Mouse (Mus musculus): ENCODE data around the gene Gemin4.
"Not testable (repeated sequence)": the region's sequence is repeated elsewhere in the genome, so short reads cannot be mapped to it uniquely, and the experiment has no call there.

Gene Gemin4

GRCm38 (mm10) chr11:76224631-76225030, 7.2 kb upstream of the Gemin4 start:
- intact Hi-C loops (cut with DNase I): no loop called here

DNA sequence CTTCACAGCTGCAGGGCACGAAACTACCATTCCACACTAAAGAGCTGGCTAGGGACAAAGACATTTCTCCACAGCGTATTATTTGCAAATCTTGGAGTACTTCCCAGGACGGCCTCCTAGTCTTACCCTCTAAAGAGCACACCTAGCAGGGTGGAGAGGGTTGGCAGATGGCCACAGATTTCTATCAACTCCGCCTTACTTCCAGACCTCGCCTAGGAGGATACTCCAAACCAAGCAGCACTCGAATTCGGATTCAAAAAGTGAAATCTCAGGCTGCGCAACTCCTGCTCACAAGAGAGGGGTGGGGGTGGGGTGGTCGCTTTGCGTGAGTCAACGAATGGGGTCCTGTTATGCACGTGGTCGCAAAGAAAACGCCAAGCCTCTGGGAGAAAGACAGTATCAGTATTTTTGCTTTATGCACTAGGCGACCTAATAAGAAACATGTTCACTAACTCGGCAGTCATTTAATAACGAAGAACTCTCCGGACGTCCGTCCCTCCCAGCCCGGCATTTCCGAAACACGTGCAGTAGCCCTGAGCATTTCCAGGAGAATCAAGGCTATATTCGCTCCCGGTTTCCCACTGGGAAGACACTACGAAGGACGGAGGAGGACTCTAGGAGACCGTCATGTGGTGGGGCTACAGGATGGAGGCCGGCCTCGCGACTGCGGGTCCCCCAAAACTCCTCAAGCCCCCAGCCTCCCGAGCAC, 629 bp downstream of the Gemin4 start:
- intact Hi-C loops (cut with DNase I): loop anchor here (5.0 kb wide), 1 partner anchor 35 kb away; no protein-coding TSS in a partner anchor

DNA sequence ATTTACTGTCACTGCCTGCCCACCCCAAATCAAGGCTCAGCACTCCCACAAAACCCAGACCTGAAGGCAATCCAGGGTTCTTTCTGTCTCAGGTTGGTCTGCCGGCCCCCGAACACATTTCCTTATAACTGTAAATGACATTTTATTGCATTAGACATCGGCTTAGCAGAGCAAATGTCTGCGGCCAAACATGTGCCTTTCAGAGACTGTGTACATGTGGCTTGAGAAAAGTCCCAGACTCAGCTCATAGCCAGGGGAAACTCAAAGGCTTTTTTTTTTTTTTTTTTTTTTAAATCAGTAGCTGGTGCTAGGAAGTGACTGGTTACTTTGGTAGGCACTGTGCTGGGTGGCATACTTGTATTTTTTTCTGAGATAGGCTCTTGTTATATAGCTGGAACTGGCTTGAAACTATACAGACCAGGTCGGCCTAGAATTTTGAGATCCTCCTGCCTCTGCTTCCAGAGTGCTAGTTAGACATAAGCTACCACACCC, 1.4 kb downstream of the Gemin4 start:
- intact Hi-C loops (cut with DNase I): loop anchor here (5.0 kb wide), 1 partner anchor 34 kb away; no protein-coding TSS in a partner anchor

GRCm38 (mm10) chr11:76215011-76215410, 2.5 kb downstream of the Gemin4 start:
- intact Hi-C loops (cut with DNase I): loop anchor here (5.0 kb wide), 1 partner anchor 33 kb away; no protein-coding TSS in a partner anchor

DNA sequence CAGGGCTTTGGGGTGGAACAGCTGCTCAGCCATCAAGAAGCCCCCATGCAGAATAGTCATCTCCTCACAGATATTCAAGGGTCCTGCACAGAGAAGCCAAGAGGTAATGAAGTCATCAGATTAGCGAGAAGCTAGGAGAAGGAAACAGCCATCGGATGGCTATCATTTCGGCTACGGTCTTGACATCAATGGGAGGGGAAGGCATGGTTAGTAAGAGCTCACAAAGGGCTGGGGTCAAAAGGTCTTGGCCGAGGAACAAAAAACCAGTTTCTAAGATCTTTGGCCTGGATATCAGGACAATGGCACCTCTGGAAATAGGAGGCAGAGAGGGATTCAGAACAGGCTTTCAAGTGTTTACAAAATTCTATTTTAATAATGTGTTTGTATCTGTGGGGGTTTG, 3.6 kb downstream of the Gemin4 start:
- intact Hi-C loops (cut with DNase I): no loop called here

GRCm38 (mm10) chr11:76211595-76211994, 5.9 kb downstream of the Gemin4 start:
- intact Hi-C loops (cut with DNase I): not testable (repeated sequence)

GRCm38 (mm10) chr11:76210228-76210985, 7.1 kb downstream of the Gemin4 start:
- intact Hi-C loops (cut with DNase I): no loop called here

DNA sequence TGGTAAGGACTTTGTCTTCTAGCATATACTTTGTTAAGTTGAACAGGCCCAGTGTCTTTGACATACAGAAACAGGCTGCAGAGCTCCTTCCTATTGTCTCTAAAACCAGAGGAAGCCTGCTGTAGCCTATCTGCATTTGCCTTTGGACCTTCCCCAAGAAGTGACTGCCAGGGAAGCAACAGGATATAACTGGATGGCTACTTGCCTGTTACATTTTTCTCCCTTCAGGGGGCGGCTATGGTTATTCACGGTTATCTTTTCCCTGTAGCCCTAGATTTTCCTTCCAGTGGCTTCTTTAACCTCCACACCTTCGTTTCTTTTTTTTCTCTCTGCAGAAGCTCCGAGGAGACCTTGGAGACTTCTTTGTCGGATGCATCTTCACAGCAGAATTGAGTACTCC, 10.7 kb downstream of the Gemin4 start:
- intact Hi-C loops (cut with DNase I): no loop called here

DNA sequence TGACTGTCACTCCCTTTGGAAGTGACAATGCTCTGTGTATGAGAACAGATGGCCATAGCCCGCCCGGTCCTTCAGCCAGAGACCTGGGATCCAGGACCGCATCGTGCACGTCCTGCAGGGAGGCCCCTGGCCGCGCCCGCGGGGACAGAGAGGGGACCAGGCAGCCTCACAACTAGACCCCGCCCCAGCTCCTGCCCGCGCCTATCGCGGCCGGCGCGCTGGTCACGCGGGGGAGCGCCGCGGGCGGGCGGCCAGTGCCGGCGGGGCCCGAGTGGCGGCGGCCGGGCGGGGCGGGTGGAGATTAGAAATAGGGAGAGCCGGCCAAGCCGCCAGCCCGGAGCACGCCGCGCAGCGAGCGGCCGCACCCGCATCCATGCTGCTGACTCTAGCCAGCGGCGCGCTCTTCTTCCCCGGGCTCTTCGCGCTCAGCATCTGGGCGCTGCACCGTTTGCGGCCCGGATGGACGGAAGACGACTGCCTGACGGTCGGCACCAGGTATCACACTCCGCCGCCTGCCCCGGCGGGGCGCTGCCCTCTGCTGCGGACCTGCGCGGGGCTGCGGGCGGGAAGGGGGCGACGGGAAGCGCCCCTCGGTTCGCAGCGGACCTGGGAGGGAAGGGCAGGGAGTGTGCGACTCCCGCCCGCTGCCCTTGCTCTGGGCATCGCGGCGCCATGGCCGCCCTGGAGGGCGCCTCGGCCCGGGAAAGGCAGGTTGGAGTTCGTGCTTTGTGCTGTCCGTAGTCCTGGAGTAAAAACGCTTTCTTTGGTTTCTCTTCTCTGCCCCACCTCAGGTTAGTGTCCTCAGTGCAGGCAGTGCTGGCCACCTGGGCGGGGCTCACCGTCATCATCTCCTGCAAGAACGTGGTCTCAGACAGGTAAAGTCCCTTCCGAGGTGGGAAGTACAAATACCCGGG, 15.4 kb downstream of the Gemin4 start:
- intact Hi-C loops (cut with DNase I): no loop called here

DNA sequence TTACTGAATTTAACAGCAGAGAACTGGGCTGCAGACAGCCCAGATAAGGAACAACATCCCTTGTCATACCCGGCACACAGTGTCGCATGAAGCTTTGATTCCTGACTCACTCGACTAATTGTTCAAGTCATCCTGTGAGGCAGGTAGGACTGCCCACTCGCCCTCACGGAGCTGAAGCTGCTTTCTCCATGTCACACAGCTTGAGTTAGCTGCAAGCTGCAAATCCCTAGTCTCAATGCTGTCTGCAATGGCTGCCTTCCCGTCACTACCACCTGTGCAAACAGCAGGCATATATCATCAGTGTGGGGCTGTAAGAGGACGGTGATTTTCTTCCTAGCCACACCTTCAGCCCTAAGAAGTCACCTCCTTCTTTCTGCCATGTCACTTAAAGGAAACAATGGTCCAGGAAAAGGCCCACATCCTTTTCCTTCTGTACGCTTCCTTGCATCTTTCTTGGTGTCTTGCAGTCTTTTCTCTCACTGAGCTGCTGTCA, 20.4 kb downstream of the Gemin4 start:
- intact Hi-C loops (cut with DNase I): no loop called here

GRCm38 (mm10) chr11:76196275-76196976, 21.0 kb downstream of the Gemin4 start:
- intact Hi-C loops (cut with DNase I): no loop called here

- intact Hi-C loops (cut with DNase I): no loop called here
These were observed 30.6 kb downstream of the Gemin4 start for GRCm38 (mm10) chr11:76186908-76187307.

DNA sequence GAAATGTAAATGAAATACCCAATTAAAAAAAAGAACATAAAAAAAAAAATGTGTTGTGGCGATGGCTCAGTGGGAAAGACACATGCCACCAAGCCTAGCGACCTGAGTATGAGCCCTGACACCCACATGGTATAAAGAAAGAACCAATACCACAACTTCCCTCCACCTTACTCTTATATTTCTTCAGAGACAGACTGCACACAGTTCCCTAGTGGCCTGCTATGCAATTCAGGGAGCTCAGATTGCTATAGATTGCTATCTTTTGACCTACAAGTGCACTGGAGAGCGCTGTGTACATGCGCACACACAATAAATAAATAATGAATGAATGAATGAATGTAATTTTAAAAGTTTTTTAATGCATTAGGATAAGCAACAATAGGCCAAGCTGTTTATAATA, 33.7 kb downstream of the Gemin4 start:
- intact Hi-C loops (cut with DNase I): loop anchor here (5.0 kb wide), 1 partner anchor 34 kb away; the partner anchor contains the start of genes Dbil5 and Gemin4

GRCm38 (mm10) chr11:76180146-76180540, 37.3 kb downstream of the Gemin4 start:
- intact Hi-C loops (cut with DNase I): loop anchor here (5.0 kb wide), 1 partner anchor 37 kb away; the partner anchor contains the start of genes Dbil5 and Gemin4

GRCm38 (mm10) chr11:76179495-76180145, 37.8 kb downstream of the Gemin4 start, which contains the start of the genes Vps53 and Fam57a:
Vps53 (minus strand) TSS chr11:76179647.
Fam57a (plus strand) TSS chr11:76179671.
- intact Hi-C loops (cut with DNase I): loop anchor here (5.0 to 10.0 kb wide), 2 partner anchors 38 to 225 kb away; partner anchors contain the start of genes Dbil5, Gemin4 and Timm22

GRCm38 (mm10) chr11:76178726-76179494, 38.6 kb downstream of the Gemin4 start:
- intact Hi-C loops (cut with DNase I): loop anchor here (10.0 kb wide), 1 partner anchor 226 kb away; the partner anchor contains the start of gene Timm22

- intact Hi-C loops (cut with DNase I): loop anchor here (5.0 to 10.0 kb wide), 2 partner anchors 235 to 393 kb away; partner anchors contain the start of gene Timm22
These were observed 47.3 kb downstream of the Gemin4 start for GRCm38 (mm10) chr11:76170207-76170606.

DNA sequence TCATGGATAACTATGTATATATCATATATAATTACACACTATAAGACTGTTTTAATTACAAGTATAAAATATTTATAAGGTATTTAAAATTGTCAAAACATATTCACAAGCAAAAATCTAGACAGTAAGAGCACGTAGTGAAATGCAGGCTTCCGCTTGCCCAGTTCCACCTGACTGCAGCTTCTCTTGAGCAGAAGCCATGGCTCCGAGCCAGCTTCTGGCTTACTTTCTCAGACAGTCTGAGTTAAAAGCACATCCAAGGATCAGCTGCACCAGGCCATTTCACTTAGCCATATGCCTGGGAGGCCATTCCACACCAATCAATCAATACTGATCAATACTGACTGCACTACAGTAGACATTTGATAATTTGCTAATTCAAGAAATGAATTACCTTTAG, 48.5 kb downstream of the Gemin4 start:
- intact Hi-C loops (cut with DNase I): loop anchor here (5.0 kb wide), 1 partner anchor 257 kb away; no protein-coding TSS in a partner anchor

All from adrenal gland (tissue).